Mouse (Mus musculus) hindbrain, embryonic 14.5 days (tissue): ENCODE results near the gene Ubtf. TPM values are rescaled to one million over a fixed set of nuclear protein-coding genes. Genes with fewer than 3 reads are reported as not detected.
A peak's percentile ranks its signal among the peaks of the same experiment; 100 is the strongest.

ENCODE experiments used
- ATAC-seq: fragments of 200-750 bp; cut with Nextera tagmentation; 2 replicates; pipeline ENCODE4 v1.8.0; 2017; ENCODE audit warnings: moderate number of reproducible peaks, mild to moderate bottlenecking, moderate TSS enrichment, moderate library complexity; ENCODE audit not compliant: low FRiP score
- DNase-seq: peaks from one replicate; pipeline ENCODE4 v3.0.0-alpha.2; 2015; ENCODE audit warnings: low spot score
- H3K27ac ChIP-seq: fragments of 300-500 bp; sonication (generic); 2 replicates; pipeline ENCODE4 v1.5.1; 2014; ENCODE audit warnings: mild to moderate bottlenecking, moderate library complexity
- H3K27me3 ChIP-seq: fragments of 300-500 bp; sonication (generic); 2 replicates; pipeline ENCODE4 v1.6.1; 2014; ENCODE audit warnings: mild to moderate bottlenecking, low read length, mixed read lengths; ENCODE audit not compliant: control insufficient read depth, insufficient read depth
- H3K36me3 ChIP-seq: fragments of 300-500 bp; sonication (generic); replicated peaks from 2 replicates; pipeline ENCODE4 v1.6.1; 2014; ENCODE audit not compliant: control insufficient read depth, insufficient read depth
- H3K4me1 ChIP-seq: fragments of 300-500 bp; sonication (generic); replicated peaks from 2 replicates; pipeline ENCODE4 v1.6.1; 2014; ENCODE audit warnings: antibody characterized with exemption, low read length, mixed read lengths; ENCODE audit not compliant: control insufficient read depth, insufficient read depth
- H3K4me2 ChIP-seq: fragments of 300-500 bp; sonication (generic); replicated peaks from 2 replicates; pipeline ENCODE4 v1.6.1; 2014; ENCODE audit warnings: mild to moderate bottlenecking, moderate library complexity
- H3K4me3 ChIP-seq: fragments of 300-500 bp; sonication (generic); replicated peaks from 2 replicates; pipeline ENCODE4 v1.5.1; 2014; ENCODE audit warnings: mild to moderate bottlenecking, low read length
- H3K9ac ChIP-seq: fragments of 300-500 bp; sonication (generic); 2 replicates; pipeline ENCODE4 v1.6.1; 2014
- H3K9me3 ChIP-seq: fragments of 300-500 bp; sonication (generic); 2 replicates; pipeline ENCODE4 v1.6.1; 2016; ENCODE audit warnings: low read length; ENCODE audit not compliant: control insufficient read depth
- WGBS: fragments of 180-500 bp; shearing (Covaris S2); extraction: QIAGEN DNeasy Blood & Tissue Kit; methylation state at CpG from one replicate; pipeline ENCODE4 v1.1.7; 2014; 5-methylcytosine and 5-hydroxymethylcytosine counted together
- polyA plus RNA-seq: library from polyadenylated mRNA; unstranded; fragments of >200 nt; fragmentation: Nextera tagmentation; extraction: Ambion mirVana; gene quantifications from 2 replicates; pipeline ENCODE4 v1.2.1, GENCODE M21; 2014

Ubtf gene
- polyA plus RNA-seq, 1 experiment from 2014 or later = 70.0 TPM

DNA sequence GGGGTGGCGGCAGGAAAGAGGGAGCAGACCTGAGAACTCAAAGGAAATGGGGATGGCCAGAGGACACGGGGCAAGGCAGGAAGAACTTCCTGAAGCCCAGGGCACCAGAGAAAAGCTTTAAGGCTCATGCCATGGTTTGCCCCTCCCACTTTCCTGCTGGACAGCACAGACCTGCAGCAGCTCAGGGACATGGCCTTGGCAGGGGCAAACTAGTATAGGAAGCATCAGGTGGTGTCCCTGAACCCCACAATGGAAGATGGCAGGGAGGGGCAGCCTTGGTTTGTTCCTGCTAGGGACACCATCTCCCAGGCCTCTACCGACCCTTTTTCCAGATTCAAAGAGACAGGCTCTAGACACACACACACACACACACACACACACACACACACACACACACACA lies 14.2 kb downstream of the Ubtf start:
- peaks cover 9% of the 10 kb centered on the region; the same call in 1 of the 2 replicates for H3K4me1 ChIP-seq
- ATAC-seq (no peak), DNase-seq (no peak)
- no peak overlapping the region for H3K27ac ChIP-seq
- no peak overlapping the region for H3K9ac ChIP-seq
- no peaks in the 10 kb centered on the region for H3K9me3 ChIP-seq
- no peaks in the 10 kb centered on the region for H3K27me3 ChIP-seq
- H3K36me3 ChIP-seq = peaks cover 49% of the 10 kb centered on the region
- 63% methylated on average over 3 of the region's 3 CpGs for WGBS
- H3K4me3 ChIP-seq = no peak overlapping the region
- no peak overlapping the region for H3K4me2 ChIP-seq

DNA sequence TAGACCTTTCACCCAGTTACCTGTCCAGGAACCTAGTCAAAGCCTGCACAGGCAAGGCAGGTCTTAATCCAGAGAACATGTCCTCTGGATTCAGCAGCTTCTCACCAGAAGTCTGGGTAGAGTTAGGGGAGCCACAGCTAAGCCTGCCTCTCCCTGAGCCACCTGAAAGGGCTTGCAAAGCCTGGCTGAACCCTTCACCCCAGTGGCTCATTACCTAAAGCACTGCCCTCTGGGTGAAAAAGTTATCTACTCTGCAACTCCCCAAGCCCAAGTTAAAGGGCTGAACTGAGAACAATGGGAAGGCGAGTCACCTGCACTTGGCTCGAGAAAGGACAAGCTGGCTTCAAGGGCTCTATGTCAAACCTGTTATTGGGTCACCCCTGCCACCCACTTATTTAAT lies 15.4 kb downstream of the Ubtf start:
- no peak for DNase-seq
- ATAC-seq = no peak
- no peak overlapping the region for H3K4me2 ChIP-seq
- H3K27ac ChIP-seq = no peak overlapping the region
- no peaks in the 10 kb centered on the region for H3K9me3 ChIP-seq
- no peak overlapping the region for H3K4me3 ChIP-seq
- peaks cover 36% of the 10 kb centered on the region for H3K36me3 ChIP-seq
- H3K4me1 ChIP-seq = peaks cover 2% of the 10 kb centered on the region; the same call in 1 of the 2 replicates
- no peaks in the 10 kb centered on the region for H3K27me3 ChIP-seq
- H3K9ac ChIP-seq = no peak overlapping the region
- 35% methylated on average over 2 of the region's 2 CpGs for WGBS

GRCm38 (mm10) chr11:102299839-102300238 lies 19.7 kb downstream of the Ubtf start:
- Histone ChIP-seq H3K9ac (no peak overlapping the region), H3K4me2 (no peak overlapping the region), H3K36me3 (no peaks in the 10 kb centered on the region), H3K9me3 (no peaks in the 10 kb centered on the region), H3K27me3 (no peaks in the 10 kb centered on the region), H3K4me1 (peaks cover 13% of the 10 kb centered on the region), H3K4me3 (no peak overlapping the region), H3K27ac (no peak overlapping the region)
- 0% methylated on average over 1 of the region's 1 CpGs for WGBS
- peak; percentile 76 for DNase-seq
- no peak for ATAC-seq

DNA sequence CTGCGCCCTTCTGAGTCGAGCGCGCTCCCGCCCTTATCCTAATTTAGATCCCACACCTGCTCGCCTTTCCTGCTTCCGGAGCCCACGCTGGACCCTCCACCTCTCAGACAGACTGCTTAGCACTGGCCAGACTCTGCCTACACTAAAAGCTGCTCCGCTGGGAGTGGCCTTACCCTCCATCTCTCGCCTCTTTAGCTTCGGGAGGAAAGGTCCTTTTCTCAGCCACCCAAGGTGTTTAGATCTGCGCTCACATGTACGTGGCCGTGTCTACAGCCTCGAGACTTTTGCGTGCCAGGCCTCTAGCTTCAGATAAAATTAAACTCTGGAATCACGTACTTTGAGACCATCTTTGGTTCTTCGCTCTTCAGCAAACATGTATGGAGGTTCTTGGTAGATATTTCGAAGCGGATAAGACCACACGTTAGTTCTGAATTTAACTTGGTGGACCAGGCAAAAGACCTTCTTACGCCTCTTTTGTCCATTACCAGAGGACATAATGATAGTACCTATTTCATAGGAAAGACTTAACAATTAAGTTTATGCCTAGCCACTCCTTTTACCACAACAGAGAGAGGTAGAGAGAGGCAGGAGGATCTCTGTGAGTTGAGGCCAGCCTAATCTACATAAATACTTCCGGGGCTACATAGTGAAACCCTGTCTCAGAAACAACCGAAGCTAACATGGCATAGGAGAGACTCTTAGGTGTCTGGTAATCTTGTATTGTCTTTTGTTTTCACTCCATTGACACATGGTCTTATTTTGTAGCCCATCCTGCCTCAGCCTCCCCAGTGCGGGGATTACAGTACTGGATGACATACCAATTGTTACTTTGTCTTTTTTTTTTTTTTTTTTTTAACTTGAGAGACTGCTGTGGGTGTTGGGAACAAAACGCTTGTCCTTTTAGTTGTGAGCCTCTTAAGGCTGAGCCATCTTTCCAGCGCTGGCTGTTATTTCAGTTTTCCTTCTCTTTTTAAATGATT lies 21.7 kb downstream of the Ubtf start:
- H3K9ac ChIP-seq = peak overlapping the region; percentile 72
- no peaks in the 10 kb centered on the region for H3K9me3 ChIP-seq
- peak overlapping the region; percentile 94 for H3K4me2 ChIP-seq
- H3K4me1 ChIP-seq = peaks cover 21% of the 10 kb centered on the region
- H3K36me3 ChIP-seq = peaks cover 16% of the 10 kb centered on the region
- no peaks in the 10 kb centered on the region for H3K27me3 ChIP-seq
- H3K27ac ChIP-seq = peak overlapping the region; percentile 96
- 28% methylated on average over 27 of the region's 27 CpGs for WGBS
- DNase-seq (no peak), ATAC-seq (peak; percentile 17; the same call in 1 of the 2 replicates)
- H3K4me3 ChIP-seq = peak overlapping the region; percentile 79

DNA sequence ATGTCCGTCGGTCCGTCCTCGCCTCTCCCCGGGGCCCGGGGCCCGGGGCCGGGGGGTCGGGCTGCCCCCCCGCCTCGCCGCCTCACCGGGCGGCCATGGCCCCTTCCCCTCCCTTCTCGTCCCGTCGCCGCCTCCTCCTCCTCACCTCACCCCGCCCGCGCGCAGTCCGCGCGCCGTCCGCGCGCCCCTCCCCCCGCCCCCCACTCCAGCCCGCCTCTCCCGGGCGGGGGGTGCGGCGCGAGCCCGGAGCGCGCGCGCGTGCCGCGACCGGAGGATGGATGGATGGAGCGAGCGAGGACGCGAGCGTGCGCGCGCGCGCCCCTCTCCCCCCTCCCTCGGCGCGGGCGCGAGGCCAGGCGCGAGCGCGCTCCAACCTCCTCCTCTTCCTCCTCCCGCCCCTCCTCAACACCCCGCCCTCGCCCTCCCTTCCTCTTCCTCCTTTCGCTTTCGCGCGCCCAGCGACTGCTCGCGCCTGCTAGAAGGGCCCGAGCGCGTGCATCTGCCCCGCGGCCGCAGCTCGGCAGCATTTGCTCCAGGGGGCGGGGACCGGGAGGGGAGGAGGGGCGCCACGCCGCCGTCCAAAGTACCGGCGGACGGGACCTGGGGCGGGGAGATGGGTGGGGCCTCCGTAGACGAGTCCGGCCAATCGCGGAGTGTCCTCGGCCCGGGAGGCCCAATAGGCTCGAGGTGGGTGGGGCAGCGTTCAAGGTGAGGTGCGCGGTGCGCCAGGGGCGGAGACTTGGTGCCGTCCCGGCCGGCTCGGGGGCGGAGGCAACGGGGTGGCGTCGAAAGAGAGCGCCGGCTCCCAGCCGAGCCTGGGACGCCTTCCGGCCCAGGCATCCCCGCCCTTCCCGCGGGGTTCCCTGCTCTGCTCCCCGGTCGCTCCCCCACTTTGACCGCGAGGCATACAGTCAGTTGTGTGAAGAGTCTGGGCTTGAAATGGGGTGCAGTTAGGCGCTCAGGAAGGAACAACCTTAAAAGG lies 22.8 kb downstream of the Ubtf start, which contains the start of gene Atxn7l3:
Gene Atxn7l3, minus strand, starts transcription at position 141 of the 982 bp plus-strand sequence.
- H3K4me3 ChIP-seq = peak within 1 kb of the TSS; percentile 79
- WGBS = 0% methylated on average over 50 of the region's 125 CpGs
- H3K9ac ChIP-seq = peak within 1 kb of the TSS; percentile 87
- H3K4me1 ChIP-seq = peaks cover 21% of the 10 kb centered on the region
- H3K9me3 ChIP-seq = no peaks in the 10 kb centered on the region
- peak; percentile 95 for ATAC-seq
- H3K36me3 ChIP-seq = peaks cover 27% of the 10 kb centered on the region
- peak within 1 kb of the TSS; percentile 96 for H3K27ac ChIP-seq
- DNase-seq = peak; percentile 95
- no peaks in the 10 kb centered on the region for H3K27me3 ChIP-seq
- H3K4me2 ChIP-seq = peak within 1 kb of the TSS; percentile 94

DNA sequence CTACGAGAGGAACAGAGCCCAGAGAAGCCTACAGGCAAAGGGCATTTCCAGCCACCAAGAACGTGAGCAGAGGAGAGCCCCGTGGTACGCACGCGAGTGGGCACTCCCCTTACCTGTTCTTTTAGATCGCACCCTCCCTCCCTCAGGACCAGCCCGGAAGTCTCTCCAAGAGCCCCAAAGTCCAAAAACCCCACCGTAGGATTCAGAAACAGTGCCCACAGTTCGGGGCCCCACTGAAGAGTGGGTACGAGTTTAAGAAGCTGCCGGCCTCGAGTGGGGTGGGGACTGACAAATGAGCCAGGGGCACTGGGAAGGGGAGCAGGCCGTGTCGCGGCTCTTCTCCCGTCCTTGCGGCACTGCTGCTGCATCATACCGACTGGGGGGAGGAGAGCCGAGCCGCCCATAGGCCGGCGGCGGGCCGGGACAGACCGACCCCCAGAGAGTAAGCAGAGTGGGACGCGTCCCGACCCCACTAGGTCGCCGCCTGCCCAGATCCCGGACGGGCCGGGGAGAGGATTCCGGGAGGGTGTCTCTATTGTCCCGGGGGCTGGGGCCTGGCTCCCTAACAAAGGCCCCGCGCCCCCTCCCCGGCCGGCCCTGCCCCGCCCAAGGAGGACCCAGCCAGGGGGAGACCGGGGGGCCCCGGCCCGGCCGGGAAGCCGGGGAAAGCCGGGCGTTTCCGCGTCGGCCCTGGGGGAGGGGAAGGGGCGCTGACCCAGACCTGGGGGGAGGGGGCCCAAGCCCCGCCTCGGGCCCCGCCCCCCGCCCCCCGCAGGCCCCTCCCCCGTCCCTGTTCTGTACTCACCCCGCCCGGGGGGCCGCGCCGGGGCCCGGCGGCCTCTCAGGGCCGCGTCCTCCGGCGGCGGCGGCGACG lies 23.7 kb downstream of the Ubtf start:
- H3K9ac ChIP-seq = peak overlapping the region; percentile 87
- peak overlapping the region; percentile 94 for H3K4me2 ChIP-seq
- H3K9me3 ChIP-seq = no peaks in the 10 kb centered on the region
- no peaks in the 10 kb centered on the region for H3K27me3 ChIP-seq
- peak; percentile 10; the same call in 1 of the 2 replicates for ATAC-seq
- peak; percentile 67 for DNase-seq
- H3K4me1 ChIP-seq = peaks cover 21% of the 10 kb centered on the region
- H3K27ac ChIP-seq = peak overlapping the region; percentile 96
- 1% methylated on average over 45 of the region's 73 CpGs for WGBS
- peaks cover 37% of the 10 kb centered on the region for H3K36me3 ChIP-seq
- H3K4me3 ChIP-seq = peak overlapping the region; percentile 79

- 62% methylated on average over 12 of the region's 12 CpGs for WGBS
- H3K9me3 ChIP-seq = no peaks in the 10 kb centered on the region
- H3K4me3 ChIP-seq = peak overlapping the region; percentile 79
- H3K4me2 ChIP-seq = peak overlapping the region; percentile 94
- DNase-seq (no peak), ATAC-seq (no peak)
- H3K27me3 ChIP-seq = no peaks in the 10 kb centered on the region
- peak overlapping the region; percentile 87 for H3K9ac ChIP-seq
- H3K4me1 ChIP-seq = peaks cover 21% of the 10 kb centered on the region
- peaks cover 45% of the 10 kb centered on the region for H3K36me3 ChIP-seq
- H3K27ac ChIP-seq = peak overlapping the region; percentile 96
These were observed 24.5 kb downstream of the Ubtf start for GRCm38 (mm10) chr11:102294887-102295597.

- WGBS = 84% methylated on average over 5 of the region's 5 CpGs
- no peaks in the 10 kb centered on the region for H3K27me3 ChIP-seq
- peaks cover 50% of the 10 kb centered on the region for H3K36me3 ChIP-seq
- no peak for ATAC-seq
- peak overlapping the region; percentile 87 for H3K9ac ChIP-seq
- peak overlapping the region; percentile 96; the same call in 1 of the 2 replicates for H3K27ac ChIP-seq
- DNase-seq = no peak
- H3K9me3 ChIP-seq = no peaks in the 10 kb centered on the region
- peak overlapping the region; percentile 79; the same call in 1 of the 2 replicates for H3K4me3 ChIP-seq
- H3K4me2 ChIP-seq = peak overlapping the region; percentile 94
- peaks cover 21% of the 10 kb centered on the region for H3K4me1 ChIP-seq
These were observed 25.1 kb downstream of the Ubtf start for GRCm38 (mm10) chr11:102294416-102294815.
